Mouse (Mus musculus) intestine, postnatal 0 days (tissue): ENCODE results near the gene Ccdc148. TPM values are rescaled to one million over a fixed set of nuclear protein-coding genes. Genes with fewer than 3 reads are reported as not detected.

Experiments used
- ATAC-seq: fragments of 200-750 bp; cut with Nextera tagmentation; 2 replicates; pipeline ENCODE4 v1.8.0; 2017; ENCODE audit warnings: mild to moderate bottlenecking, moderate TSS enrichment, moderate library complexity
- H3K27ac ChIP-seq: fragments of 300-500 bp; sonication (generic); 2 replicates; pipeline ENCODE4 v1.5.1; 2014; ENCODE audit warnings: mild to moderate bottlenecking, low read depth, low read length, moderate library complexity
- H3K27me3 ChIP-seq: fragments of 300-500 bp; sonication (generic); replicated peaks from 2 replicates; pipeline ENCODE4 v1.6.1; 2014; ENCODE audit warnings: low read length, mixed read lengths; ENCODE audit not compliant: control insufficient read depth, insufficient read depth
- H3K36me3 ChIP-seq: fragments of 300-500 bp; sonication (generic); 2 replicates; pipeline ENCODE4 v1.6.1; 2014; ENCODE audit warnings: mild to moderate bottlenecking, moderate library complexity; ENCODE audit not compliant: control insufficient read depth, insufficient read depth
- H3K4me1 ChIP-seq: fragments of 300-500 bp; sonication (generic); replicated peaks from 2 replicates; pipeline ENCODE4 v1.6.1; 2014; ENCODE audit warnings: antibody characterized with exemption, low read length, mixed read lengths; ENCODE audit not compliant: control insufficient read depth, insufficient read depth
- H3K4me2 ChIP-seq: fragments of 300-500 bp; sonication (generic); replicated peaks from 2 replicates; pipeline ENCODE4 v1.6.1; 2014; ENCODE audit warnings: low read depth, mild to moderate bottlenecking, moderate library complexity
- H3K4me3 ChIP-seq: fragments of 300-500 bp; sonication (generic); 2 replicates; pipeline ENCODE4 v1.5.1; 2014; ENCODE audit warnings: low read depth, low read length
- H3K9ac ChIP-seq: fragments of 300-500 bp; sonication (generic); 2 replicates; pipeline ENCODE4 v1.6.1; 2014; ENCODE audit warnings: mild to moderate bottlenecking, low read depth, low read length
- H3K9me3 ChIP-seq: fragments of 300-500 bp; sonication (generic); 2 replicates; pipeline ENCODE4 v1.6.1; 2016; ENCODE audit warnings: mixed run types; ENCODE audit not compliant: control insufficient read depth
- CTCF ChIP-seq: sonication (generic); IDR thresholded peaks from 2 replicates; pipeline ENCODE4 v1.5.1; 2016; ENCODE audit warnings: low read depth, mild to moderate bottlenecking, control low read depth, antibody characterized with exemption, moderate library complexity
- WGBS: fragments of 180-500 bp; shearing (Covaris S2); extraction: QIAGEN DNeasy Blood & Tissue Kit; methylation state at CpG from one replicate; pipeline ENCODE4 v1.1.7; 2014; 5-methylcytosine and 5-hydroxymethylcytosine counted together
- polyA plus RNA-seq: library from polyadenylated mRNA; unstranded; fragments of >200 nt; fragmentation: Nextera tagmentation; extraction: Ambion mirVana; gene quantifications from 2 replicates; pipeline ENCODE4 v1.2.1, GENCODE M21; 2015

Gene Ccdc148
- polyA plus RNA-seq, 1 experiment from 2014 or later, result 0.81 TPM

- H3K4me3 ChIP-seq, result no peak overlapping the region
- no peak overlapping the region for H3K4me2 ChIP-seq
- H3K27ac ChIP-seq, result no peak overlapping the region
- no peak for ATAC-seq
- H3K36me3 ChIP-seq, result no peaks in the 10 kb centered on the region
- H3K4me1 ChIP-seq, result no peaks in the 10 kb centered on the region
- H3K27me3 ChIP-seq, result no peaks in the 10 kb centered on the region
- 73% methylated on average over 3 of the region's 3 CpGs for WGBS
- H3K9ac ChIP-seq, result no peak overlapping the region
- TF ChIP-seq CTCF, result no peak
- no peaks in the 10 kb centered on the region for H3K9me3 ChIP-seq
These were observed 125.3 kb downstream of the Ccdc148 start for GRCm38 (mm10) chr2:59035206-59035605.

DNA sequence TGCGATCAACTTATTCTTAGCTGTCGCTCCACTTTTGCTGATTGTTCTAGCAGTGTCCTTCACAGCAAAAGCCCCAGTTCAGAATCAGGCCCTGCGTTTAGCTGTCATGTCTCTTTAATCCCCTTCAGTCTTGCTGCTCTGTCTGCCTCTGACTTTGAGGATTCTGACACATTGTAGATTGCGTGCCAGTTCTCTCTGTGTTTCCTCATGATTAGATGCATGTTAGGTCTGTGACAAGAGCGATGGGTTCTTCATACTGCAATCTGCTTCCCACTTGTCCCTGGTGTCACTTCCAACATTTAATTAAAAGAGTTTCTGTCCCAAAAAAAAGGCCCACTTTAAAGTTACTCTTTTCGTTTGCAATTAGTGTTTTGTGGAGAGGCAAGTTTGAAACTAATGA is 126.2 kb downstream of the Ccdc148 start:
- Histone ChIP-seq H3K36me3 (no peaks in the 10 kb centered on the region), H3K4me3 (no peak overlapping the region), H3K27me3 (no peaks in the 10 kb centered on the region), H3K9ac (no peak overlapping the region), H3K4me2 (no peak overlapping the region), H3K27ac (no peak overlapping the region), H3K4me1 (no peaks in the 10 kb centered on the region), H3K9me3 (no peaks in the 10 kb centered on the region)
- no peak for TF ChIP-seq CTCF
- whole genome bisulfite sequencing, result 91% methylated on average over 6 of the region's 6 CpGs
- ATAC-seq, result no peak

GRCm38 (mm10) chr2:59024558-59024957 is 135.9 kb downstream of the Ccdc148 start:
- Histone ChIP-seq H3K9ac (no peak overlapping the region), H3K36me3 (no peaks in the 10 kb centered on the region), H3K27me3 (no peaks in the 10 kb centered on the region), H3K4me3 (no peak overlapping the region), H3K9me3 (no peaks in the 10 kb centered on the region), H3K27ac (no peak overlapping the region), H3K4me1 (no peaks in the 10 kb centered on the region), H3K4me2 (no peak overlapping the region)
- 76% methylated on average over 3 of the region's 3 CpGs for WGBS
- TF ChIP-seq CTCF, result no peak
- ATAC-seq, result no peak

DNA sequence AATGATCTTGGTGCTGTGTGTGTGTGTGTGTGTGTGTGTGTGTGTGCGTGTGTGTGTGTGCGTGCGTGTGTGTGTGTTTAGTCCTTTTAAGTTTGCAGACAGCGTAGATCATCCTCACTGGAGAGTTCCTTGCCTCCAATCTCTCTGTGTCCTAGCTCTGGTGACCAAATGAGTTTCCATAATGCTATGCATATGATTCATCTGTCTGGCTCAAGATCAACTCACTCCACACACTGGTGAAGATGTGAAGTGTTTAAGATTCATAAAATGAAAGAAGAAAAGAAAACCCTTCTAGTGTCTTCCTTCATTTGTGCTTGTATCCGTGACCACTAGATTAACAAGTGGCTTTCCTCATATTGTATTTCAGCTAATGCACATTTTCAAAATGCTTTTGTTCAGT is 153.1 kb downstream of the Ccdc148 start:
- H3K4me1 ChIP-seq, result no peaks in the 10 kb centered on the region
- WGBS, result 93% methylated on average over 5 of the region's 5 CpGs
- H3K4me3 ChIP-seq, result no peak overlapping the region
- no peak for ATAC-seq
- no peak overlapping the region for H3K27ac ChIP-seq
- no peaks in the 10 kb centered on the region for H3K27me3 ChIP-seq
- H3K9ac ChIP-seq, result no peak overlapping the region
- no peaks in the 10 kb centered on the region for H3K36me3 ChIP-seq
- no peak for TF ChIP-seq CTCF
- no peak overlapping the region for H3K4me2 ChIP-seq
- no peaks in the 10 kb centered on the region for H3K9me3 ChIP-seq

DNA sequence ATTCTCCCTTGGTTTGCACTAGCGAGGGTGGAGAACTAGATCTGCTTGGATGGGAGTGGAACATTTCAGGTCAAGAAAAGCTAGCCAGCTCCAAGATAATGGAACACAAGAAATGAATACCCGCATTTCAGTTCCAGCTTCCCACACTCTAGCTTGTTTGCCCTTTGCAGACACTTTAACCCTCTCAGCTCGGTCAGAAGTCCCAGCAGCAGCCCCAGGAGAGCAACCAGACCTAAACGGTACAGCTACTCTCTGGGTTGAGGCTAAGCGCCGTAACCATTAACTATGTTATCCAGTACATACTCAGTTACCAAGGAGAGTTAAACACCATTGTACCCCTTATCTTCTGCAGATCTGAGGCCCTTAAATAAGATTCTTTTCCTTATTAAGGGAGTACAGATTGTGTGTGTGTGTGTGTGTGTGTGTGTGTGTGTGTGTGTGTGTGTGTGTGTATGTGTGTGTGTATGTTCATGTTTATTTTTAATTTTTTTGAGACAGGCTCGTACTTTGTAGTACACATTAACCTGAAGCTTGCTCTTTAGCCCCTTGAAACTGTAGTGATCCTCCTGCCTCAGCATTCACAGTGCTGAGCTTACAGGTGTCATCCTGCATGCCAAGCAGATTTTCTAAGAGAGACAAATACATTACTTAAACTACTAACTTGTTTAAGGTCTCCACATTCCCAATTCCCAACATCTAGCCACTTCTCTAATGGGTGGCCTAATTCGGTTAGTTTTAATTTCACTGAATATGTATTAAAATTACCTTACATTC is 153.7 kb downstream of the Ccdc148 start:
- no peak for ATAC-seq
- no peak overlapping the region for H3K4me3 ChIP-seq
- no peaks in the 10 kb centered on the region for H3K27me3 ChIP-seq
- no peak overlapping the region for H3K27ac ChIP-seq
- H3K4me2 ChIP-seq, result no peak overlapping the region
- H3K36me3 ChIP-seq, result no peaks in the 10 kb centered on the region
- no peak for TF ChIP-seq CTCF
- H3K4me1 ChIP-seq, result no peaks in the 10 kb centered on the region
- H3K9ac ChIP-seq, result no peak overlapping the region
- no peaks in the 10 kb centered on the region for H3K9me3 ChIP-seq
- WGBS, result 74% methylated on average over 8 of the region's 8 CpGs

DNA sequence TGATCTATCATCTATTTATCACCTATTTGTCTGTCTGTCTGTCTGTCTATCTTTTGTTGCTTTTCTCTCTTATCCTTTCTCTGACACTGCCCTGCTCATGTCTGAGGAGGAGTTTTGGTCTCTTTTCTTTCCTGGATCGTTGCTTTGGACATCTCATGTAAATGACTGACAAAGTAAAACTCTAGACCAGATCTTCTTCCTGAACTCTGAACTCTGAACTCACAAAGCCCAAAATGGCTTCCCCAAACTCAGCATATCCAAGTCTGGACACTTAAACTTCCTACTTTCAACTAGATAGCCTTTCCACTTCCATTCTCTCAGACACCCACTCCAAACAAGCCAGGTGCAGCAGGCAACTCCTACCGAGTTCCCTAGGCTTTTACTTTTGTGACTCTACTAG is 163.3 kb downstream of the Ccdc148 start:
- H3K27me3 ChIP-seq, result no peaks in the 10 kb centered on the region
- H3K9me3 ChIP-seq, result no peaks in the 10 kb centered on the region
- no peak for ATAC-seq
- no peaks in the 10 kb centered on the region for H3K4me1 ChIP-seq
- H3K27ac ChIP-seq, result no peak overlapping the region
- H3K4me3 ChIP-seq, result no peak overlapping the region
- no peaks in the 10 kb centered on the region for H3K36me3 ChIP-seq
- TF ChIP-seq CTCF, result no peak
- 74% methylated on average over 2 of the region's 2 CpGs for whole genome bisulfite sequencing
- H3K4me2 ChIP-seq, result no peak overlapping the region
- no peak overlapping the region for H3K9ac ChIP-seq
